Mouse (Mus musculus) MEL (cell line): ENCODE results near the gene Upp2. TPM values are rescaled to one million over a fixed set of nuclear protein-coding genes. Genes with fewer than 3 reads are reported as not detected.

Source experiments
- DNase-seq: peaks from one replicate; pipeline ENCODE4 v3.0.0; 2011; ENCODE audit warnings: low read depth, low spot score
- H3K27ac ChIP-seq: 2 replicates; pipeline ENCODE4 v1.5.1; 2012; ENCODE audit warnings: low read depth, mild to moderate bottlenecking, control low read depth, low read length, moderate library complexity; ENCODE audit not compliant: control insufficient read depth
- H3K27me3 ChIP-seq, 2 experiments: fragments of 150-350 bp in 1 of 2; sonication (generic) in 1 of 2; 2 replicates each; pipeline ENCODE4 v1.6.1; 2012; ENCODE audit warnings: low read length in 2 of 2, mild to moderate bottlenecking in 2 of 2, improper control_type of control experiment in 1 of 2, moderate library complexity in 1 of 2; ENCODE audit not compliant: insufficient read depth in 2 of 2, control insufficient read depth in 1 of 2
- H3K36me3 ChIP-seq, 2 experiments: 2 replicates each; pipeline ENCODE4 v1.6.1; 2012 to 2014; ENCODE audit warnings: low read length in 2 of 2, improper control_type of control experiment in 1 of 2, inconsistent platforms in 1 of 2, mild to moderate bottlenecking in 1 of 2; ENCODE audit not compliant: insufficient read depth in 2 of 2, control insufficient read depth in 1 of 2
- H3K4me1 ChIP-seq, 2 experiments: fragments of 150-350 bp in 1 of 2; sonication (generic) in 1 of 2; 2 replicates each; pipeline ENCODE4 v1.6.1; 2012; ENCODE audit warnings: low read length in 2 of 2, improper control_type of control experiment in 1 of 2, mild to moderate bottlenecking in 1 of 2; ENCODE audit not compliant: insufficient read depth in 2 of 2, control insufficient read depth in 1 of 2
- H3K4me3 ChIP-seq, 2 experiments: fragments of 150-350 bp in 1 of 2; sonication (generic) in 1 of 2; 2 replicates each; pipeline ENCODE4 v1.5.1; 2012; ENCODE audit warnings: low read depth in 2 of 2, low read length in 2 of 2, mild to moderate bottlenecking in 2 of 2, moderate library complexity in 2 of 2, control low read depth in 1 of 2, improper control_type of control experiment in 1 of 2; ENCODE audit not compliant: control insufficient read depth in 1 of 2, insufficient read depth in 1 of 2
- H3K79me2 ChIP-seq: 2 replicates; pipeline ENCODE4 v1.6.1; 2012; ENCODE audit warnings: mild to moderate bottlenecking, low read length, moderate library complexity; ENCODE audit not compliant: control insufficient read depth, poor library complexity, insufficient read depth
- H3K9ac ChIP-seq: 2 replicates; pipeline ENCODE4 v1.6.1; 2012; ENCODE audit warnings: low read depth, mild to moderate bottlenecking, control low read depth, low read length, moderate library complexity; ENCODE audit not compliant: control insufficient read depth, poor library complexity, severe bottlenecking
- H3K9me3 ChIP-seq: fragments of 150-350 bp; sonication (generic); replicated peaks from 2 replicates; pipeline ENCODE4 v1.6.1; 2012; ENCODE audit warnings: mild to moderate bottlenecking, low read length, improper control_type of control experiment, moderate library complexity; ENCODE audit not compliant: insufficient read depth
- BHLHE40 ChIP-seq: IDR thresholded peaks from 2 replicates; pipeline ENCODE4 v1.6.1; 2012; ENCODE audit warnings: low read depth, mild to moderate bottlenecking, inconsistent platforms, low read length, improper control_type of control experiment, borderline replicate concordance
- CHD1 ChIP-seq: IDR thresholded peaks from 2 replicates; pipeline ENCODE4 v1.6.1; 2012; ENCODE audit warnings: low read depth, mild to moderate bottlenecking, inconsistent platforms, low read length, improper control_type of control experiment
- CHD2 ChIP-seq: IDR thresholded peaks from 2 replicates; pipeline ENCODE4 v1.6.1; 2011; ENCODE audit warnings: low read length, improper control_type of control experiment
- CTCF ChIP-seq, 3 experiments: IDR thresholded peaks in 2 of 3; conservative IDR thresholded peaks in 1 of 3; 2 replicates each; pipeline ENCODE4 v1.5.1; 2011 to 2012; ENCODE audit warnings: low read length in 3 of 3, low read depth in 2 of 3, mild to moderate bottlenecking in 2 of 3, improper control_type of control experiment in 1 of 3, inconsistent platforms in 1 of 3, mixed read lengths in 1 of 3, moderate library complexity in 1 of 3; ENCODE audit not compliant: control insufficient read depth in 1 of 3, insufficient read depth in 1 of 3, poor library complexity in 1 of 3, severe bottlenecking in 1 of 3
- E2F4 ChIP-seq: IDR thresholded peaks from 2 replicates; pipeline ENCODE4 v1.6.1; 2011; ENCODE audit warnings: low read depth, low read length, improper control_type of control experiment, borderline replicate concordance
- EP300 ChIP-seq, 2 experiments: IDR thresholded peaks; 2 replicates each; pipeline ENCODE4 v1.6.1; 2011; ENCODE audit warnings: improper control_type of control experiment in 2 of 2, low read length in 2 of 2, low read depth in 1 of 2, mild to moderate bottlenecking in 1 of 2
- ETS1 ChIP-seq: IDR thresholded peaks from 2 replicates; pipeline ENCODE4 v1.6.1; 2012; ENCODE audit warnings: low read depth, mild to moderate bottlenecking, inconsistent platforms, low read length, improper control_type of control experiment, moderate library complexity
- GABPA ChIP-seq: IDR thresholded peaks from 2 replicates; pipeline ENCODE4 v1.6.1; 2012; ENCODE audit warnings: low read depth, mild to moderate bottlenecking, inconsistent platforms, low read length, improper control_type of control experiment, moderate library complexity
- GATA1 ChIP-seq: IDR thresholded peaks from 2 replicates; pipeline ENCODE4 v1.6.1; 2011; ENCODE audit warnings: low read depth, low read length, improper control_type of control experiment
- HCFC1 ChIP-seq: IDR thresholded peaks from 2 replicates; pipeline ENCODE4 v1.6.1; 2012; ENCODE audit warnings: low read depth, mild to moderate bottlenecking, inconsistent platforms, low read length, improper control_type of control experiment, moderate library complexity
- KAT2A ChIP-seq: conservative IDR thresholded peaks from 2 replicates; pipeline ENCODE4 v1.6.1; 2012; ENCODE audit warnings: low read depth, low read length, improper control_type of control experiment, inconsistent platforms
- MAFK ChIP-seq: IDR thresholded peaks from 2 replicates; pipeline ENCODE4 v1.6.1; 2011; ENCODE audit warnings: low read depth, mild to moderate bottlenecking, low read length, improper control_type of control experiment, borderline replicate concordance
- MAX ChIP-seq: IDR thresholded peaks from 2 replicates; pipeline ENCODE4 v1.6.1; 2011; ENCODE audit warnings: low read length, improper control_type of control experiment
- MAZ ChIP-seq: IDR thresholded peaks from 2 replicates; pipeline ENCODE4 v1.6.1; 2012; ENCODE audit warnings: low read depth, mild to moderate bottlenecking, inconsistent platforms, low read length, improper control_type of control experiment
- MXI1 ChIP-seq: IDR thresholded peaks from 2 replicates; pipeline ENCODE4 v1.6.1; 2011; ENCODE audit warnings: mild to moderate bottlenecking, low read depth, low read length, improper control_type of control experiment
- MYB ChIP-seq: IDR thresholded peaks from 2 replicates; pipeline ENCODE4 v1.6.1; 2011; ENCODE audit warnings: mild to moderate bottlenecking, low read depth, low read length, improper control_type of control experiment
- NELFE ChIP-seq: IDR thresholded peaks from 2 replicates; pipeline ENCODE4 v1.6.1; 2011; ENCODE audit warnings: low read depth, low read length, improper control_type of control experiment
- POLR2A ChIP-seq, 2 experiments: IDR thresholded peaks; 2 replicates each; pipeline ENCODE4 v1.6.1; 2011 to 2012; ENCODE audit warnings: low read length in 2 of 2, mild to moderate bottlenecking in 2 of 2, control low read depth in 1 of 2, improper control_type of control experiment in 1 of 2, low read depth in 1 of 2, moderate library complexity in 1 of 2; ENCODE audit not compliant: control insufficient read depth in 1 of 2, insufficient read depth in 1 of 2, poor library complexity in 1 of 2
- POLR2AphosphoS5 ChIP-seq: IDR thresholded peaks from 2 replicates; pipeline ENCODE4 v1.6.1; 2012; ENCODE audit warnings: low read depth, borderline replicate concordance, mild to moderate bottlenecking, inconsistent platforms, low read length, moderate library complexity, mixed read lengths
- RAD21 ChIP-seq: IDR thresholded peaks from 2 replicates; pipeline ENCODE4 v1.6.1; 2011; ENCODE audit warnings: mild to moderate bottlenecking, low read depth, low read length, improper control_type of control experiment
- SMC3 ChIP-seq: IDR thresholded peaks from 2 replicates; pipeline ENCODE4 v1.6.1; 2011; ENCODE audit warnings: low read depth, low read length, improper control_type of control experiment
- TCF12 ChIP-seq: IDR thresholded peaks from 2 replicates; pipeline ENCODE4 v1.6.1; 2014; ENCODE audit warnings: low read depth, mild to moderate bottlenecking, inconsistent platforms, low read length, improper control_type of control experiment, moderate library complexity
- USF1 ChIP-seq: IDR thresholded peaks from 2 replicates; pipeline ENCODE4 v1.6.1; 2014; ENCODE audit warnings: low read depth, mild to moderate bottlenecking, inconsistent platforms, low read length, improper control_type of control experiment, moderate library complexity
- USF2 ChIP-seq, 2 experiments: IDR thresholded peaks; 2 replicates each; pipeline ENCODE4 v1.6.1; 2011 to 2012; ENCODE audit warnings: improper control_type of control experiment in 2 of 2, low read length in 2 of 2, borderline replicate concordance in 1 of 2, inconsistent platforms in 1 of 2, low read depth in 1 of 2, mild to moderate bottlenecking in 1 of 2; ENCODE audit not compliant: insufficient read depth in 1 of 2
- ZKSCAN1 ChIP-seq: IDR thresholded peaks from 2 replicates; pipeline ENCODE4 v1.6.1; 2012; ENCODE audit warnings: low read depth, mild to moderate bottlenecking, inconsistent platforms, low read length, improper control_type of control experiment, moderate library complexity
- polyA plus RNA-seq, 2 experiments: library from polyadenylated mRNA; stranded (reverse) in 1 of 2; unstranded in 1 of 2; fragments of >175 nt in 1 of 2; fragments of >200 nt in 1 of 2; gene quantifications; 2 replicates each; pipeline versions ENCODE4 v1.2.1 to v1.2.4; 2012; ENCODE audit warnings: low replicate concordance in 2 of 2, low read depth in 1 of 2; ENCODE audit not compliant: insufficient read length in 2 of 2, insufficient read depth in 1 of 2, missing spikeins in 1 of 2
- total RNA-seq: library from RNA; depleted of rRNA; stranded (reverse); fragments of 300-350 nt; gene quantifications from 2 replicates; pipeline ENCODE4 v1.2.3, GENCODE M21; 2012

The Upp2 gene
- total and polyA plus RNA-seq, 3 experiments: not detected

GRCm38 (mm10) chr2:58680794-58681193 is 113.7 kb downstream of the Upp2 start:
- DNase-seq: peak; percentile 35
- Histone ChIP-seq H3K36me3 (no peaks in the 10 kb centered on the region), H3K27ac (no peak overlapping the region), H3K9ac (no peak overlapping the region), H3K4me3 (no peak overlapping the region), H3K4me1 (no peaks in the 10 kb centered on the region), H3K9me3 (no peaks in the 10 kb centered on the region), H3K79me2 (no peaks in the 10 kb centered on the region), H3K27me3 (no peaks in the 10 kb centered on the region)
- TF ChIP-seq CTCF (IDR thresholded peaks at IDR 0.05 in 2 of 3, conservative IDR thresholded peaks at IDR 0.05 in 1 of 3; ENCODE audit: control insufficient read depth in 1 of 3, insufficient read depth in 1 of 3, low read depth in 2 of 3, low read length in 3 of 3, poor library complexity in 1 of 3, severe bottlenecking in 1 of 3) (peak; percentile 23 to 56 (median 53); a peak in 5 of 6 replicates), SMC3 (peak; percentile 48), TCF12 (no peak), RAD21 (peak; percentile 51), CHD1 (no peak), E2F4 (no peak), MAFK (no peak)

- no peak overlapping the region for H3K27ac ChIP-seq
- no peak overlapping the region for H3K9ac ChIP-seq
- H3K4me1 ChIP-seq: no peaks in the 10 kb centered on the region
- no peaks in the 10 kb centered on the region for H3K9me3 ChIP-seq
- TF ChIP-seq MYB (no peak), KAT2A (no peak), GATA1 (no peak), MXI1 (no peak), HCFC1 (no peak), MAX (no peak), GABPA (no peak), ZKSCAN1 (no peak), ETS1 (no peak), CHD2 (no peak), BHLHE40 (no peak), NELFE (no peak), USF2 (IDR thresholded peaks at IDR 0.05; ENCODE audit: borderline replicate concordance in 1 of 2, insufficient read depth in 1 of 2, low read depth in 1 of 2, low read length in 2 of 2) (no peak), MAZ (no peak), MAFK (no peak), USF1 (no peak), EP300 (IDR thresholded peaks at IDR 0.05; ENCODE audit: low read depth in 1 of 2, low read length in 2 of 2) (no peak), POLR2AphosphoS5 (no peak), SMC3 (no peak), POLR2A (IDR thresholded peaks at IDR 0.05; ENCODE audit: control insufficient read depth in 1 of 2, insufficient read depth in 1 of 2, low read depth in 1 of 2, low read length in 2 of 2, poor library complexity in 1 of 2) (no peak)
- H3K27me3 ChIP-seq: no peaks in the 10 kb centered on the region
- no peaks in the 10 kb centered on the region for H3K79me2 ChIP-seq
- no peak overlapping the region for H3K4me3 ChIP-seq
- DNase-seq: no peak
- no peaks in the 10 kb centered on the region for H3K36me3 ChIP-seq
Measured at GRCm38 (mm10) chr2:58681394-58681793, 114.3 kb downstream of the Upp2 start.
